Mouse (Mus musculus) spleen, postnatal 10 days (tissue): ENCODE measurements at regions not wholly inside any gene's neighbourhood (a gene's known extent, or its start where the extent isn't known, plus 50 kb on each side); places are given as distances from the start of the nearest gene placed in this dataset.

Experiments
- DNase-seq, 2 experiments: peaks; one replicate each; pipeline ENCODE4 v3.0.0; 2021 to 2022; ENCODE audit warnings: low spot score in 2 of 2

GRCm38 (mm10) chr5:119389384-119389783, 281.1 kb upstream of the Tbx3 start:
- DNase-seq: no peak

GRCm38 (mm10) chr5:119389857-119390256, 280.6 kb upstream of the Tbx3 start:
- no peak for DNase-seq

DNA sequence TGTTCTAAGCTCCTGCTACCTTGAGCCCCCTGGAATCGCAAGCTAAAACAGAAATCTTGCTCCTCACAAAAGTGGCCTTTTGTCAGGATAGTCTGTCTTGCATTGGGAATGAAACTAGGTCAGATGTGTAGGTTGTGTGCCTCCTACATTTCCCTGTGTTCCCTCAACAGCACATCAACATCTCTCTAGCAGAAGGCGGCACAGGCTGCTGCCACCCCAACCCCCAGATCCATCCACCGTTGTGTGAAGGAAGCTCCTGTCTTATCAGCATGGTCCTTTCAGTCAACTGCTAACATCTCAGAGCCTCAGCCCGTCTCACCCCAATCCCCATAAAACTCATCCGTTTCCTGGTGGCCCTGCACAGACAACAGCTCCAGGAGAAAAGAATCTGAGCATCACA, 272.0 kb upstream of the Tbx3 start:
- no peak for DNase-seq

DNA sequence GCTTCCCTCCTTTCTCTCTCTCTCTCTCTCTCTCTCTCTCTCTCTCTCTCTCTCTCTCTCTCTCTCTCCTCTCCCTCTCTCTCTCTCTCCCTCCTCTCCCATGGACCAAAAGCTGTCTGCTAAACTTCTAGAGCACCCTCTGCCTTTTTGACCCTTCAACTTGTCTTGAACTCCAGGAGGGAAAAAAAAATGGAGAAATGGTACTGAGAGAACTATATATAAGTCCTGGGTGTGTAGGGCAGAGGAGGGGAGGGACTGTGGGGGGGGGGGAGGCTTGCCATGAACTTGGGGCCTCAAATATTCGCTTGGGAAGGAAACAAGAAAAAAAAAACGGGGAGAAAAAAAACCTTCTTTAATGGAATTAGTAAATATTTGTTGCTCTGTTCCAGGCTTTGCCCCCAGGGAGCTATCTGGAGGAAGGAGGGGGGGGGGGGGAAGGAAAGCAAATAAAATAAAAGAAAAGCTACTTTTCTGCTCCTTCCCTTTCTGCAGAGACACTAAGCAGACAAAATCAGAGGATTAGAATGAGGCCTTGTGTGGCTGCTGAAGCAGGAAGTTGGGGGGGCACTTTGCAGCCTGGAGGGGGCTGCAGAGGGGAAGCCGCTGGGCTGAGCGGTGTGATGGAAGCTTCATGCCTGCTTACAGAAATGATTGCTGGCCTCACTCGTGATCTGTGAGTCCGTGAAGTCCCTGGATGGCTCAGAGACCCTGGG, 270.1 kb upstream of the Tbx3 start:
- no peak for DNase-seq

DNA sequence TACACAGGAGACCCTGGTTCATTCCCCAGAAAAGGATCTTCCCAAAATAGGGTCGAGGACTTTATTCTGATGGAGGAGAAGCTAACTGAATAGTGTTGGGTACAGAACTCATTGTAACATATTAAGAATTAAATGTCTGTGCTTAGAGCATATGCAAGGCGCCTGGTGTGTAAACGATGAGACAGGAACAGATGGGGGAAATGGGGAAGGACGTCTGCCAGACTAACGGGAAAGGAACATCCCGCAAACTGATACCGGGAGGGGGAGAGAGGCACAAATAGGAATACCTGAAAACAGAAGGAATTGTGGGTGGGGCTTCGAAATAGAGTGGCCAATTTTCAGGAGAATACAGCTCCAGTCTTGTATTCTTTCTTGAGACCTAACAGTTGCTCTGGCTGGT, 268.6 kb upstream of the Tbx3 start:
- no peak for DNase-seq

DNA sequence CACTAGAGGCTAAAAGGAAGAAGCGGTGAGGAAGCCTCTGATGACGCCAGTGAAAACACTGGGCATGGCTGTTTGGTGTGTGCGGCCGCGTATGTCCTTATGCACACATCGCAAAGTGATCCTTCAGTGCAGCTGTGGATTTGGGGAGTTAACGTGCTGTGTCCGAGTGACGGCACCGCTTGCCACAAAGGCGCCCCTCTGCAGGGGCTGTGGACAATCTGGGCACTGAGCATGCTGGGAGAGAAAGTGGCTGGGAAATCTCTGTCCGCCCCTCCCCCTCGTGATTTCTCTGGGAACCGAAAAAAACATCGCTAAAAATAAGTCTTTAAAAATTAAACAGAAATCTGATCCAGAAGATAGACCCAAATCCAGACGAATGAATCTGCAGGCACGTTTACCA, 267.8 kb upstream of the Tbx3 start:
- DNase-seq: no peak

DNA sequence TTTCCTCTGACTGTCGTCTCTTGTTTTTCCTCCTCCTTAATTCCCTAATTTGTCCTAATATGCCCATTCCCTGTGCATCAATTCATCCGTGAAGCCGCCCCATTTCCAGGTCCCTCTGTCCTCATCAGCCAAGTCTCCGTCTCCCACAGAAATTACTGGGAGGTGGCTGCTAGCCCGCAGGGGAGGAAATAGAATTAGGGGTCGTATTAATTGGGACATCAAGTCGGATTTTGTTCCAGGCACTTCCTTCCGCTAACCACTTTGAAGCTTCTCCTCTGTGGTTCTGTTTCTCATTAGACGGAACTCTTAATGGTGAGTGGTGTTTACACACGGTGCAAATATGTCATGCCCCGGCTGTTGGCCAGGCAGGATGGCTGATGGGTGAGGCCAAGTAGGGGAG, 259.5 kb upstream of the Tbx3 start:
- DNase-seq: no peak

GRCm38 (mm10) chr5:119415835-119416234, 254.6 kb upstream of the Tbx3 start:
- no peak for DNase-seq

GRCm38 (mm10) chr5:119418486-119418885, 252.0 kb upstream of the Tbx3 start:
- no peak for DNase-seq

DNA sequence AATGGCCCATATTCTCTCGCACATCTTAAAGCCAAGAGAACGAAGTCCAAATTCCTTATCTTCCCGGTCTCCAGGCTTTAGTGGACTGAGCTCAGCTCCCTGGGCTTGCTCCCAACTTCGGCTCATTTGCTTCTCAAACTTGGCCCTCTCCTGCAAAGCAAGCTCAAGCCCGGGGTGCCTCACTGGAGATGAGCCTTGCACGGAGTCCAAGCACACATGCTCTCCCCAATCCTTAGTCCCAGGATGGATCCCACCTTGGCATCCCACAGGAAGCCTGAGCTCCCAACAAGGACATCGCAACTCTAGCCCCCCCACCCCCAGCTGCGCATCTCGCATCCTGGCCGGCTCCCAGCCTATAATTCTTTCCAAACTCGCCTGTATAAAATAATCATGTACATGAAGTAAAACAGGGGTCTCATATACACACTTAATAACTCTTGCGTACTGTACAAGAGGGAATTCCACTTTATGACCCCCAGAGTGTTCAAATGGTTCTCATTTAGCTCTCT, 242.9 kb upstream of the Tbx3 start:
- no peak for DNase-seq

DNA sequence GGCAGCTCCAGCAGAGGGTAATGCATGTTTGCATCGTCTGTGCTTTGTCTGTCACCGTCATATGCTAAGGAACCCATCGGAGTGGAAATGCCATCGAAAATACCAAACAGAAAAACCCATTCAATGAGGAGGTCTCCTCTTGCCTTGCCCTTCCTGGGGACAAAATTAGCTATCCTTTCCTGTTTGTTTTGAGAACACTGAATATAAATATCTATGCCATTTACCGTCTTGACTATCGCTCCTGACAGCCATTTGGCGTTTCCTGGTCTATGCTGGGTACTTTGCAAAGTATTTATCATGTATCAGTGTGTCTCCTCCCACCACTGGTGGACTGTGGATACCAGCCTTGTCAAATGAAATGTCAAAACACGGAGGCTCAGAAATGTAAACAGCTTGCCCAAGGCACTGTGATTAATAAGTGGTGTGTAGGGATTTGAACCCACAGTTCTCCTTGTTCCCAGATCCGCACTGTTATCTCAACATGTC, 239.2 kb upstream of the Tbx3 start:
- no peak for DNase-seq

GRCm38 (mm10) chr5:119434572-119434971, 235.9 kb upstream of the Tbx3 start:
- DNase-seq: no peak

GRCm38 (mm10) chr5:119448494-119448893, 222.0 kb upstream of the Tbx3 start:
- no peak for DNase-seq

DNA sequence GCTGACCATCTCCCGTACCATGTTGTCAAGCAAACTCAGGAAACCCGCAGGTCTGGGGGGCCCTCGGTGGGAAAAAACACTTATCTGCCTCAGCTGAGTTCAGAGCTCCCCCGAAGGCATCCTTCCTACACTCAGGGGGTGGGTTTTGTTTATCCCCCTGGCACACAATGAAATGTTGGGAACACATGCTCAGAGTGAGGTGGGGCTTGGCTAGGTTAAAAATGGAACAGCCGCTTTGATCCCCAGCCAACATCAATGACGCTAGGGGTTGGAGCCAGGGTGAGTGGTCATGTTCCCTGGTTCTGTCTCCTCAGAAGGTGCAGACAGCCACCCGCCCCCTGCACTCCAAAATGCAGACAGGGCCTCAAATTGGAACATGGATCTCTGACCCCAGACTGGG, 221.3 kb upstream of the Tbx3 start:
- DNase-seq: no peak

DNA sequence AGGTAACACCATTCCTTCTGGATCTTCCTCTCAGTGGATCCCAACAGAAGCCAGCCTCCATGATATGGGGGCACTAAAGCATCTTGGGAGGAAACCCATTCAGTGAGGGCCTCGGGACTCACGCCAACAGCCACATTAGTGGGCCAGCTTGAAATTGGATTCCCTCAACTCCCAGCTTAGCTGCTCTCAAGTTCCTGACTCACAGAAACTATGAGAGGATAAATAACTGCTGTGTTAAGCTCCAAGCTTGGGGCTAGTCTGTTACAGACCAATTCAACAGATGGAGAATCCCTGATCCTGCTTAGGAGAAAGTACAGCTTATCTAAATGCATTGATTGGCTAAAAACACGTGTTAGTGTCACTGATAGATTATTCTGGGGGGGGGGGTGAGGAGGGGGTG, 210.7 kb upstream of the Tbx3 start:
- DNase-seq: no peak

GRCm38 (mm10) chr5:119462659-119463530, 207.6 kb upstream of the Tbx3 start:
- DNase-seq: no peak

- no peak for DNase-seq
Observed at GRCm38 (mm10) chr5:119464553-119464952, 205.9 kb upstream of the Tbx3 start.

DNA sequence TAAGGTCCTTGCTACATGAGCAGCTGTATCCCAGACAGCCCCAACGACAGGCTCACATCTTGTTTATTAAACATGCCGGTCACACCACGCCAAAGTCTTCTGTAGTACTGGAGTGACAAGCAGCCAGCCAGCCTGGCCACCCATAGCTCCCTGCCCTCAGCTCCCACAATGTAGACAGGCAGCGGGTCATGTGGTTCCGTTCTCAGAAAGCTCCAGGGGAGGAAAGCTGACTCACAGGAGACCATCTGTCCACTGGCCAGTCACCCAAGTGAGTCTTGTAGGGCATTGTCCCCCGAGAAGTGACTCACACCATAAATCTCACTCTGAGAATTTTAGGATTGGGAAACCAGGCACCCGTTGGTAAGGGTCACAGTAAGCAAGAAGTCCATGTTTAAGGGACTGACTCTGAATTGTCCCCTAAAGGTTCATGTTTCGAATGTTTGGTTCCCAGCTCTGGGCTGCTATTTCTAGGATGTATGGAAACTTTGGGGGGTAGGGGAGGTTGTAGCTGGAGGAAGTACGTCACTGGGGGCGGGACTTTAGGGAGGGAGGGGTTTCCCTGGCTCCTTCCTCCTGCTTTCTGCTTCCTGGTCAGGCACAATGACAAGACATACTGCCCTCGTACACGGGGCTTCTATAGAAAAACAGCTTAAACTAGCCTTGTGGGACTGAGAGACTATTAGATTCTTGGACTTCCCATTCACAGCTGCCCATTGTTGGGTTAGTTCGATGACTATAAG, 203.0 kb upstream of the Tbx3 start:
- DNase-seq: no peak

DNA sequence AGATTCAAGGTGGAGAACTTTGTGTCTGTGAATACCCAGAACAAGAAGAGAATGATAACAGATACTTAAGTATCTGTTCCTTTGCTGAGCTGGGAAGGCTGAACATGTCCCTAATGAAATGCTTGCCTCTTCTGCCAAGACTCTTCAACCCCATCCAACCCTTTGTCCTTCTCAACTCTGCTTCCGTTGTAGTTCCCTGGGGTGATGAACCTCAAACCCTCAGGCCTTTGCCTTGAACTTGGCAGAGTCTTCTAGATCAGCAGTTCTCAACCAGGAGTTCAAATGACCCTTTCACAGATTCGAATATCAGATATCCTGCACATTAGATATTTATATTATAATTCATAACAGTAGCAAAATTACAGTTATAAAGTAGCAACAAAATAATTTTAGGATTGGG, 192.5 kb upstream of the Tbx3 start:
- no peak for DNase-seq

- no peak for DNase-seq
Observed at GRCm38 (mm10) chr5:119478331-119478730, 192.1 kb upstream of the Tbx3 start.

- no peak for DNase-seq
Observed at GRCm38 (mm10) chr5:119480191-119481190, 190.0 kb upstream of the Tbx3 start.
